Mouse (Mus musculus) forebrain, embryonic 11.5 days (tissue): ENCODE data around the gene Tmem129. TPM values are rescaled to one million over a fixed set of nuclear protein-coding genes. Genes with fewer than 3 reads are reported as not detected.

Experiments used
- ATAC-seq: fragments of 200-750 bp; cut with Nextera tagmentation; replicated peaks from 2 replicates; pipeline ENCODE4 v1.8.0; 2017; ENCODE audit warnings: moderate TSS enrichment; ENCODE audit not compliant: low FRiP score
- DNase-seq: peaks from one replicate; pipeline ENCODE4 v3.0.0-alpha.2; 2017; ENCODE audit warnings: low spot score
- H3K27ac ChIP-seq: fragments of 300-500 bp; sonication (generic); 2 replicates; pipeline ENCODE4 v1.5.1; 2014; ENCODE audit warnings: low read depth, low read length
- H3K27me3 ChIP-seq: fragments of 300-500 bp; sonication (generic); 2 replicates; pipeline ENCODE4 v1.6.1; 2014; ENCODE audit warnings: mild to moderate bottlenecking, low read length, mixed read lengths; ENCODE audit not compliant: control insufficient read depth, insufficient read depth
- H3K36me3 ChIP-seq: fragments of 300-500 bp; sonication (generic); 2 replicates; pipeline ENCODE4 v1.6.1; 2014; ENCODE audit warnings: mild to moderate bottlenecking, low read length, moderate library complexity, mixed read lengths; ENCODE audit not compliant: control insufficient read depth, insufficient read depth
- H3K4me1 ChIP-seq: fragments of 300-500 bp; sonication (generic); replicated peaks from 2 replicates; pipeline ENCODE4 v1.6.1; 2014; ENCODE audit warnings: low read length, mixed read lengths; ENCODE audit not compliant: control insufficient read depth, insufficient read depth
- H3K4me2 ChIP-seq: fragments of 300-500 bp; sonication (generic); 2 replicates; pipeline ENCODE4 v1.6.1; 2014; ENCODE audit warnings: low read depth, mild to moderate bottlenecking, low read length, moderate library complexity, mixed read lengths; ENCODE audit not compliant: severe bottlenecking
- H3K4me3 ChIP-seq: fragments of 300-500 bp; sonication (generic); 2 replicates; pipeline ENCODE4 v1.5.1; 2014; ENCODE audit warnings: low read depth, low read length
- H3K9ac ChIP-seq: fragments of 300-500 bp; sonication (generic); 2 replicates; pipeline ENCODE4 v1.6.1; 2014; ENCODE audit warnings: low read length
- H3K9me3 ChIP-seq: fragments of 300-500 bp; sonication (generic); 2 replicates; pipeline ENCODE4 v1.6.1; 2016; ENCODE audit warnings: low read length, mixed read lengths; ENCODE audit not compliant: control insufficient read depth
- WGBS: fragments of 180-500 bp; shearing (Covaris S2); extraction: QIAGEN DNeasy Blood & Tissue Kit; methylation state at CpG from one replicate; pipeline ENCODE4 v1.1.7; 2014; 5-methylcytosine and 5-hydroxymethylcytosine counted together
- polyA plus RNA-seq: library from polyadenylated mRNA; unstranded; fragments of >200 nt; fragmentation: Nextera tagmentation; extraction: Ambion mirVana; gene quantifications from 2 replicates; pipeline ENCODE4 v1.2.1, GENCODE M21; 2014

The Tmem129 gene
- polyA plus RNA-seq, 1 experiment from 2014 or later, result 39.3 TPM

DNA sequence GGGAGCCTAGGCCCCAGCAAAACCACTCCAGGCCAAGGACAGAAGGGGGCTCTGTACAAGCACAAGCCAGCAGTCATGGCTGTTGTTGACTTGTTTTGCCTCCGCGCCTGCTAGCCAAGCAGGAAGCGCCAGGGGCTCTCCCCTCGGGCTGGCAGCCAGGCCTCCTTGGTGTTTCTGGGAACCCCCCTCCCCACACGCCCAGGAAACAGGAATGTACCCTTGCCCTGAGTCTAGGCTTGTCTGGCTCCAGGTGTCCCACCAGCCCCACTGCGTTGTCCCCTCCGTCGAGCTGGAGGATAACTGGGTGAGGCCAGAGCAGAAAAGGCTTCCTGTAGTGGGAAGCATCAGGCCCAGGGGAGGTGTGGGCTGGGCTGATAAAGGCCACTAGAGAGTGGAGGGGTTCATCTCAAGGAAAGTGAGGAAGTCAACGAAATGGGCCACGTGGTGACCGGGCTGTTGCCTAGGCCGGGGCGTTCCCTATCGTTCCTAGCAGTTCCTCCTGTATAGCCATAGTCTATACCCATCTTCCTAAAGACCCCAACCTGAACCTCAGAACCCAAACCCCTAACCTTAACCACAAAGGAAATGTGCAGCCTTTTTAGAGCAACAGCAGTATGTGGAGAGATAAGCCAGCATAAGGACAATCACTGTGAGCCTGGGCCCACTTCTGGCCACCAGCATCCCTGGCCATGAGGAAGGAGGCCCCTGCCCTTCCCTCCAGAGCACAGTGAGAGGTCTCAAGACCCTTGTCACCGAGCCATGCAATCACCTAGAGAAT lies 23.6 kb upstream of the Tmem129 start:
- no peak for ATAC-seq
- Histone ChIP-seq H3K4me2 (no peak overlapping the region), H3K27ac (no peak overlapping the region), H3K4me3 (no peak overlapping the region), H3K27me3 (peaks cover 3% of the 10 kb centered on the region; the same call in 1 of the 2 replicates), H3K4me1 (no peaks in the 10 kb centered on the region), H3K9me3 (no peaks in the 10 kb centered on the region), H3K36me3 (no peaks in the 10 kb centered on the region), H3K9ac (no peak overlapping the region)
- DNase-seq, result no peak
- 85% methylated on average over 15 of the region's 15 CpGs for WGBS

DNA sequence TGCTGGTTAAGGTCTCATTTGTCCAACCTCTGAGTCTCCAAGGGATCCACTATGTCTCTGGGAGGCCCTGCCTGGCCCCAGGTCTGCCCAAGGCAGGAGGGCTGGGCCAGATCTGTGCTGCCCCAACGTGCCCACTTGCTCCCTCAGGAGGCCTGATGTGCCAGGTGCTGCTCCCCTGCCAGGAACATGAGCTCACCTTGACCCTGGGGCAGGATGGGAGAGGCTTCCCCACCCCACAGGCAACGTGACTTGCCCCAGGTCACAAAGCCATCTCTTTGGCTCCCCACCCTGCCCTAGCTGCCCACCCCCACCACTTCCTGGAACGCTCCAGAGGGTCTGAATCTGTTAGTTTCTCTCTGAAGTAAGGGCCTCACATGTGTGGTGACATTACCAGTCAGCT lies 22.8 kb upstream of the Tmem129 start:
- ATAC-seq (no peak), DNase-seq (no peak)
- H3K27ac ChIP-seq, result no peak overlapping the region
- no peaks in the 10 kb centered on the region for H3K4me1 ChIP-seq
- no peak overlapping the region for H3K9ac ChIP-seq
- no peak overlapping the region for H3K4me2 ChIP-seq
- no peaks in the 10 kb centered on the region for H3K9me3 ChIP-seq
- 61% methylated on average over 3 of the region's 3 CpGs for WGBS
- no peak overlapping the region for H3K4me3 ChIP-seq
- H3K27me3 ChIP-seq, result no peaks in the 10 kb centered on the region
- H3K36me3 ChIP-seq, result no peaks in the 10 kb centered on the region

- Histone ChIP-seq H3K4me2 (no peak overlapping the region), H3K27me3 (no peaks in the 10 kb centered on the region), H3K9me3 (no peaks in the 10 kb centered on the region), H3K36me3 (no peaks in the 10 kb centered on the region), H3K27ac (no peak overlapping the region), H3K4me1 (peaks cover 9% of the 10 kb centered on the region; the same call in 1 of the 2 replicates), H3K9ac (no peak overlapping the region), H3K4me3 (no peak overlapping the region)
- ATAC-seq, result no peak
- no peak for DNase-seq
- 89% methylated on average over 5 of the region's 5 CpGs for WGBS
Observed at GRCm38 (mm10) chr5:33678244-33678643, 20.0 kb upstream of the Tmem129 start.

GRCm38 (mm10) chr5:33675964-33676363 lies 17.7 kb upstream of the Tmem129 start:
- DNase-seq (peak; percentile 86), ATAC-seq (no peak; the same call in 1 of the 2 replicates)
- Histone ChIP-seq H3K27me3 (no peaks in the 10 kb centered on the region), H3K36me3 (peaks cover 3% of the 10 kb centered on the region; the same call in 1 of the 2 replicates), H3K9ac (no peak overlapping the region), H3K4me1 (peaks cover 14% of the 10 kb centered on the region; the same call in 1 of the 2 replicates), H3K27ac (no peak overlapping the region), H3K4me2 (no peak overlapping the region), H3K4me3 (no peak overlapping the region), H3K9me3 (no peaks in the 10 kb centered on the region)
- WGBS, result 3% methylated on average over 1 of the region's 1 CpGs

DNA sequence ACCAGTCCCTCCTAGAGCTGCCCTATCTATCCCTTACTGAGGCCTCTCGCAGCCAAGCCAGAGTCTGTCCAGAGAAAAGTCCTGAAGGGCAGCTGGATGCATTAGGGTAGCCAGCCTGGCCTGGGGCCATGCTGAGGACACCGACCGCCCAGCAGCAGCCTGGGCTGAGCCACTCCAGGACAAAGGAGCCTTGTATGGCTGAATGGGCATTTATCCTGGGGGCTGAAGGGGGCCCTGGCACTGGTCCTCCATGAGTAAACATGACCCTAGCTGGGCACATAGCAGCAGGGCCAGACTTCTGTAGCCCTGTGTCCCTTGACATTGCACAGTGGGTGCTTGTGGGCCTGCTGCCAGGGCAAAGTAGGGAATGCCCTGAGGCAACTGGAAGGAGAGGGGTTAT lies 16.2 kb upstream of the Tmem129 start:
- WGBS, result 53% methylated on average over 3 of the region's 3 CpGs
- H3K27me3 ChIP-seq, result no peaks in the 10 kb centered on the region
- no peak overlapping the region; the same call in none of the 2 replicates for H3K9ac ChIP-seq
- ATAC-seq, result no peak
- no peak overlapping the region for H3K4me3 ChIP-seq
- no peak overlapping the region for H3K4me2 ChIP-seq
- peaks cover 8% of the 10 kb centered on the region; the same call in 1 of the 2 replicates for H3K36me3 ChIP-seq
- peaks cover 14% of the 10 kb centered on the region; the same call in 1 of the 2 replicates for H3K4me1 ChIP-seq
- H3K9me3 ChIP-seq, result no peaks in the 10 kb centered on the region
- DNase-seq, result no peak
- peak overlapping the region; percentile 37; the same call in 1 of the 2 replicates for H3K27ac ChIP-seq

GRCm38 (mm10) chr5:33671659-33672058 lies 13.4 kb upstream of the Tmem129 start:
- Histone ChIP-seq H3K9ac (no peak overlapping the region), H3K36me3 (peaks cover 19% of the 10 kb centered on the region), H3K4me1 (peaks cover 14% of the 10 kb centered on the region; the same call in 1 of the 2 replicates), H3K4me3 (no peak overlapping the region), H3K27me3 (no peaks in the 10 kb centered on the region), H3K9me3 (no peaks in the 10 kb centered on the region), H3K4me2 (no peak overlapping the region), H3K27ac (no peak overlapping the region)
- WGBS, result 88% methylated on average over 5 of the region's 5 CpGs
- ATAC-seq (no peak), DNase-seq (no peak)

GRCm38 (mm10) chr5:33668223-33668622 lies 10.0 kb upstream of the Tmem129 start:
- Histone ChIP-seq H3K27me3 (no peaks in the 10 kb centered on the region), H3K4me3 (no peak overlapping the region), H3K27ac (no peak overlapping the region), H3K4me1 (0 out of 2 replicates have a peak, but pooled peaks cover 5% of the 10 kb centered on the region), H3K4me2 (no peak overlapping the region), H3K9me3 (no peaks in the 10 kb centered on the region), H3K36me3 (peaks cover 23% of the 10 kb centered on the region), H3K9ac (no peak overlapping the region)
- ATAC-seq (no peak), DNase-seq (no peak)

- WGBS, result 0% methylated on average over 26 of the region's 26 CpGs
- Histone ChIP-seq H3K4me3 (peak overlapping the region; percentile 68), H3K9me3 (no peaks in the 10 kb centered on the region), H3K27me3 (no peaks in the 10 kb centered on the region), H3K4me2 (peak overlapping the region; percentile 96), H3K4me1 (peaks cover 10% of the 10 kb centered on the region; the same call in 1 of the 2 replicates), H3K9ac (peak overlapping the region; percentile 74), H3K27ac (peak overlapping the region; percentile 91), H3K36me3 (peaks cover 13% of the 10 kb centered on the region; the same call in 1 of the 2 replicates)
- no peak for DNase-seq
- ATAC-seq, result peak; percentile 10; the same call in 1 of the 2 replicates
Observed at GRCm38 (mm10) chr5:33658664-33659050, 441 bp upstream of the Tmem129 start.
